Mouse (Mus musculus) heart, postnatal 4 days (tissue): Measurements from ENCODE around the gene Fn1. TPM values are rescaled to one million over a fixed set of nuclear protein-coding genes. Genes with fewer than 3 reads are reported as not detected.

Experiments used
- DNase-seq: peaks from one replicate; pipeline ENCODE4 v3.0.0; 2021
- total RNA-seq, 2 experiments: library from RNA; stranded (reverse); gene quantifications; 2 replicates each; pipeline ENCODE4 v1.2.3; 2021

Gene Fn1
- total RNA-seq = 100 to 1,000 TPM; 515 to 516 TPM

- DNase-seq = peak; percentile 96
Observed at GRCm38 (mm10) chr1:71652551-71653399, at the start of gene Fn1. TSS of gene Fn1 (minus strand) at chr1:71653200.

GRCm38 (mm10) chr1:71696093-71696492 is 43.1 kb upstream of the Fn1 start:
- DNase-seq = no peak

- DNase-seq = no peak
Observed at GRCm38 (mm10) chr1:71691472-71692277, 38.7 kb upstream of the Fn1 start.

- no peak for DNase-seq
Observed at GRCm38 (mm10) chr1:71688926-71689303, 35.9 kb upstream of the Fn1 start.

- no peak for DNase-seq
Observed at GRCm38 (mm10) chr1:71688272-71688925, 35.4 kb upstream of the Fn1 start.

- DNase-seq = peak; percentile 55
Observed at GRCm38 (mm10) chr1:71686791-71687190, 33.8 kb upstream of the Fn1 start.

- DNase-seq = peak; percentile 66
Observed at GRCm38 (mm10) chr1:71683736-71684135, 30.7 kb upstream of the Fn1 start.

GRCm38 (mm10) chr1:71682194-71682715 is 29.3 kb upstream of the Fn1 start:
- no peak for DNase-seq

GRCm38 (mm10) chr1:71681306-71681705 is 28.3 kb upstream of the Fn1 start:
- DNase-seq = no peak

GRCm38 (mm10) chr1:71680046-71680672 is 27.2 kb upstream of the Fn1 start:
- DNase-seq = no peak

- no peak for DNase-seq
Observed at GRCm38 (mm10) chr1:71675420-71675819, 22.4 kb upstream of the Fn1 start.

GRCm38 (mm10) chr1:71674274-71674673 is 21.3 kb upstream of the Fn1 start:
- no peak for DNase-seq

GRCm38 (mm10) chr1:71673398-71673910 is 20.5 kb upstream of the Fn1 start:
- DNase-seq = no peak

- no peak for DNase-seq
Observed at GRCm38 (mm10) chr1:71672346-71672745, 19.3 kb upstream of the Fn1 start.

GRCm38 (mm10) chr1:71663242-71663641 is 10.2 kb upstream of the Fn1 start:
- no peak for DNase-seq

GRCm38 (mm10) chr1:71658632-71659031 is 5.6 kb upstream of the Fn1 start:
- no peak for DNase-seq

- DNase-seq = no peak
Observed at GRCm38 (mm10) chr1:71656309-71656708, 3.3 kb upstream of the Fn1 start.

GRCm38 (mm10) chr1:71654221-71654620 is 1.2 kb upstream of the Fn1 start:
- no peak for DNase-seq

- peak; percentile 31 for DNase-seq
Observed at GRCm38 (mm10) chr1:71653400-71654159, 580 bp upstream of the Fn1 start.

GRCm38 (mm10) chr1:71651828-71652227 is 1.2 kb downstream of the Fn1 start:
- no peak for DNase-seq

GRCm38 (mm10) chr1:71651315-71651714 is 1.7 kb downstream of the Fn1 start:
- no peak for DNase-seq
